Mouse (Mus musculus): Measurements from ENCODE around the gene Ugt1a9.

The Ugt1a9 gene

GRCm38 (mm10) chr1:88258881-88259642, 188.5 kb downstream of the Ugt1a9 start:
- peak in 1 of 2 experiments; percentile 69 for DNase-seq (ENCODE audit: low spot score in 2 of 2)

GRCm38 (mm10) chr1:88259643-88260024, 189.0 kb downstream of the Ugt1a9 start:
- no peak for DNase-seq (ENCODE audit: low spot score in 2 of 2)

- no peak for DNase-seq (ENCODE audit: low spot score in 2 of 2)
Measured at GRCm38 (mm10) chr1:88260114-88260513, 189.5 kb downstream of the Ugt1a9 start.

GRCm38 (mm10) chr1:88260604-88261377, 190.2 kb downstream of the Ugt1a9 start:
- DNase-seq (ENCODE audit: low spot score in 2 of 2), result no peak

GRCm38 (mm10) chr1:88261706-88262105, 191.1 kb downstream of the Ugt1a9 start:
- DNase-seq (ENCODE audit: low spot score in 2 of 2), result no peak

GRCm38 (mm10) chr1:88262255-88262654, 191.7 kb downstream of the Ugt1a9 start:
- no peak for DNase-seq (ENCODE audit: low spot score in 2 of 2)

- DNase-seq (ENCODE audit: low spot score in 2 of 2), result no peak
Measured at GRCm38 (mm10) chr1:88262961-88263360, 192.4 kb downstream of the Ugt1a9 start.

- DNase-seq (ENCODE audit: low spot score in 2 of 2), result no peak
Measured at GRCm38 (mm10) chr1:88263778-88264177, 193.2 kb downstream of the Ugt1a9 start.

GRCm38 (mm10) chr1:88264237-88264868, 193.8 kb downstream of the Ugt1a9 start:
- DNase-seq (ENCODE audit: low spot score in 2 of 2), result no peak

GRCm38 (mm10) chr1:88264869-88265240, 194.3 kb downstream of the Ugt1a9 start:
- DNase-seq (ENCODE audit: low spot score in 2 of 2), result no peak

- DNase-seq (ENCODE audit: low spot score in 2 of 2), result no peak
Measured at GRCm38 (mm10) chr1:88266123-88266522, 195.5 kb downstream of the Ugt1a9 start.

- no peak for DNase-seq (ENCODE audit: low spot score in 2 of 2)
Measured at GRCm38 (mm10) chr1:88267489-88267888, 196.9 kb downstream of the Ugt1a9 start.

GRCm38 (mm10) chr1:88268070-88268469, 197.5 kb downstream of the Ugt1a9 start:
- no peak for DNase-seq (ENCODE audit: low spot score in 2 of 2)
